9 mouse cellular contexts compared by ENCODE assay signal in genomic region chr11:24162056-24162455, GRCm38 (mm10).
DNase-seq lines count a peak whose midpoint lies in the region; ATAC-seq and TF ChIP-seq lines count a peak whose summit lies in the region.
"Had no signal": no experiment of that assay in that cellular context is flagged by ENCODE, and none has a peak within 500 bp of the region (broad histone marks: within the 10 kb centered on the region; RNA-seq: fewer than 3 reads in every experiment).

No protein-coding gene starts in this region.

- no peak overlapping the region for H3K4me3 ChIP-seq in kidney, embryonic 15.5 days (replicated peaks)
- H3K4me3 ChIP-seq in heart, embryonic 15.5 days = no peak overlapping the region
- H3K4me3 ChIP-seq in lung, postnatal 0 days (ENCODE audit: low read depth, low read length) = no peak overlapping the region
- H3K4me3 ChIP-seq in liver, postnatal 0 days (ENCODE audit: low read depth, low read length) = no peak overlapping the region

- H3K9me3 ChIP-seq in kidney, embryonic 15.5 days (replicated peaks) = no peaks in the 10 kb centered on the region
- H3K9me3 ChIP-seq in heart, embryonic 15.5 days (replicated peaks) = no peaks in the 10 kb centered on the region
- H3K9me3 ChIP-seq in lung, postnatal 0 days (ENCODE audit: low read length) = no peaks in the 10 kb centered on the region
- H3K9me3 ChIP-seq in liver, postnatal 0 days (ENCODE audit: low read length) = no peaks in the 10 kb centered on the region

- no peak overlapping the region for H3K4me2 ChIP-seq in kidney, embryonic 15.5 days
- peak overlapping the region; percentile 33; the same call in 1 of the 2 replicates for H3K4me2 ChIP-seq in heart, embryonic 15.5 days
- H3K4me2 ChIP-seq in lung, postnatal 0 days (replicated peaks; ENCODE audit: low read depth, low read length) = no peak overlapping the region
- H3K4me2 ChIP-seq in liver, postnatal 0 days (ENCODE audit: low read depth, low read length) = no peak overlapping the region

- peak; percentile 51 for DNase-seq in kidney, postnatal 10 days
- peak; percentile 74 for DNase-seq in brain, embryonic 18.5 days (ENCODE audit: low read depth, low spot score)
- peak; percentile 57 for DNase-seq in lung, postnatal 0 days (ENCODE audit: low spot score)
- DNase-seq in spleen, postnatal 36 days (ENCODE audit: low spot score in 2 of 2) = no peak
- DNase-seq in liver, postnatal 0 days = no peak

- no peak for TF ChIP-seq EP300 in lung, postnatal 0 days (IDR thresholded peaks at IDR 0.05)
- no peak for TF ChIP-seq EP300 in liver, postnatal 0 days (IDR thresholded peaks at IDR 0.05; ENCODE audit: low read depth)

- no peak for TF ChIP-seq CTCF in lung, postnatal 0 days (IDR thresholded peaks at IDR 0.05)
- no peak for TF ChIP-seq CTCF in liver, postnatal 0 days (IDR thresholded peaks at IDR 0.05; ENCODE audit: low read depth)

- no peak overlapping the region for H3K9ac ChIP-seq in kidney, embryonic 15.5 days
- H3K9ac ChIP-seq in heart, embryonic 15.5 days = no peak overlapping the region
- no peak overlapping the region for H3K9ac ChIP-seq in lung, postnatal 0 days (replicated peaks; ENCODE audit: low read depth)
- no peak overlapping the region for H3K9ac ChIP-seq in liver, postnatal 0 days (replicated peaks)

- no peak overlapping the region for H3K27ac ChIP-seq in kidney, embryonic 15.5 days
- H3K27ac ChIP-seq in heart, embryonic 15.5 days = peak overlapping the region; percentile 70
- no peak overlapping the region for H3K27ac ChIP-seq in lung, postnatal 0 days (ENCODE audit: low read length)
- no peak overlapping the region for H3K27ac ChIP-seq in liver, postnatal 0 days (ENCODE audit: low read depth)
- H3K27ac ChIP-seq: macrophage had no signal

- no peaks in the 10 kb centered on the region for H3K36me3 ChIP-seq in kidney, embryonic 15.5 days
- H3K36me3 ChIP-seq in heart, embryonic 15.5 days = peaks cover 18% of the 10 kb centered on the region
- no peaks in the 10 kb centered on the region for H3K36me3 ChIP-seq in lung, postnatal 0 days (ENCODE audit: insufficient read depth, low read length)
- H3K36me3 ChIP-seq in liver, postnatal 0 days (replicated peaks; ENCODE audit: insufficient read depth, low read length) = peaks cover 14% of the 10 kb centered on the region

- WGBS in kidney, embryonic 15.5 days = 59% methylated on average over 7 of the region's 7 CpGs
- 19% methylated on average over 7 of the region's 7 CpGs for WGBS in heart, embryonic 15.5 days
- WGBS in lung, postnatal 0 days = 22% methylated on average over 7 of the region's 7 CpGs
- WGBS in liver, postnatal 0 days (ENCODE audit: insufficient replicate concordance) = 76% methylated on average over 7 of the region's 7 CpGs

- no peak for ATAC-seq in kidney, embryonic 15.5 days (replicated peaks; ENCODE audit: low FRiP score)
- ATAC-seq in heart, embryonic 15.5 days (replicated peaks; ENCODE audit: insufficient number of reproducible peaks, insufficient read depth, low FRiP score, low read depth) = peak; percentile 48; the same call in 1 of the 2 replicates
- ATAC-seq in lung, postnatal 0 days = 0 out of 2 replicates have a peak, but pooled peaks have one; percentile 16
- no peak for ATAC-seq in megakaryocyte, adult 5-6 weeks (ENCODE audit: poor library complexity, severe bottlenecking)
- ATAC-seq in liver, postnatal 0 days = no peak

- H3K27me3 ChIP-seq in kidney, embryonic 15.5 days = no peaks in the 10 kb centered on the region
- H3K27me3 ChIP-seq in heart, embryonic 15.5 days = no peaks in the 10 kb centered on the region
- no peaks in the 10 kb centered on the region for H3K27me3 ChIP-seq in lung, postnatal 0 days (replicated peaks; ENCODE audit: insufficient read depth, low read length)
- H3K27me3 ChIP-seq in liver, postnatal 0 days (ENCODE audit: insufficient read depth, low read length) = no peaks in the 10 kb centered on the region

- no peaks in the 10 kb centered on the region; the same call in 1 of the 2 replicates for H3K4me1 ChIP-seq in kidney, embryonic 15.5 days
- H3K4me1 ChIP-seq in heart, embryonic 15.5 days (replicated peaks) = peaks cover 14% of the 10 kb centered on the region
- no peaks in the 10 kb centered on the region for H3K4me1 ChIP-seq in lung, postnatal 0 days (ENCODE audit: insufficient read depth, low read depth, low read length)
- no peaks in the 10 kb centered on the region for H3K4me1 ChIP-seq in liver, postnatal 0 days (ENCODE audit: insufficient read depth)

Comparison
In these comparisons a context has a peak if more than half of its experiments do, and no peak if none do; other contexts are left out.
1. DNase-seq: peak in kidney, postnatal 10 days (single experiment), brain, embryonic 18.5 days (single experiment) and lung, postnatal 0 days (single experiment); none in spleen, postnatal 36 days (0 of 2) and liver, postnatal 0 days (single experiment).
2. ATAC-seq: peak in heart, embryonic 15.5 days (single experiment) and lung, postnatal 0 days (single experiment); none in kidney, embryonic 15.5 days (single experiment), megakaryocyte, adult 5-6 weeks (single experiment) and liver, postnatal 0 days (single experiment).